Mouse (Mus musculus): ENCODE measurements around the gene Tm4sf5. TPM values are rescaled to one million over a fixed set of nuclear protein-coding genes. Genes with fewer than 3 reads are reported as not detected.
A peak's percentile ranks its signal among the peaks of the same experiment; 100 is the strongest.

Tm4sf5 gene
- polyA plus RNA-seq, 1 experiment = not detected

- TF ChIP-seq CTCF (IDR thresholded peaks at IDR 0.05; ENCODE audit: insufficient read depth, low read depth, low read length) (no peak), POLR2A (IDR thresholded peaks at IDR 0.05; ENCODE audit: insufficient read depth, low read depth, low read length) (no peak)
- Histone ChIP-seq H3K4me1 (ENCODE audit: control insufficient read depth, insufficient read depth, low read length) (no peaks in the 10 kb centered on the region), H3K27ac (ENCODE audit: insufficient read depth, low read depth, low read length) (no peak overlapping the region), H3K4me3 (ENCODE audit: insufficient read depth, low read depth, low read length) (no peak overlapping the region)
- 85% methylated on average over 3 of the region's 3 CpGs for WGBS
Measured at GRCm38 (mm10) chr11:70502018-70502417, 3.0 kb upstream of the Tm4sf5 start.

- TF ChIP-seq CTCF (IDR thresholded peaks at IDR 0.05; ENCODE audit: insufficient read depth, low read depth, low read length) (no peak), POLR2A (IDR thresholded peaks at IDR 0.05; ENCODE audit: insufficient read depth, low read depth, low read length) (no peak)
- H3K4me3 ChIP-seq (ENCODE audit: insufficient read depth, low read depth, low read length) = no peak overlapping the region
- WGBS = 23% methylated on average over 4 of the region's 4 CpGs
- peaks cover 6% of the 10 kb centered on the region for H3K4me1 ChIP-seq (ENCODE audit: control insufficient read depth, insufficient read depth, low read length)
- no peak overlapping the region for H3K27ac ChIP-seq (ENCODE audit: insufficient read depth, low read depth, low read length)
Measured at GRCm38 (mm10) chr11:70506385-70506784, 1.3 kb downstream of the Tm4sf5 start.

GRCm38 (mm10) chr11:70506962-70507515 is 2.0 kb downstream of the Tm4sf5 start:
- H3K4me3 ChIP-seq (ENCODE audit: insufficient read depth, low read depth, low read length) = no peak overlapping the region
- TF ChIP-seq CTCF (IDR thresholded peaks at IDR 0.05; ENCODE audit: insufficient read depth, low read depth, low read length) = no peak
- no peak for TF ChIP-seq POLR2A (IDR thresholded peaks at IDR 0.05; ENCODE audit: insufficient read depth, low read depth, low read length)
- WGBS = 79% methylated on average over 7 of the region's 7 CpGs

GRCm38 (mm10) chr11:70509753-70510564 is 4.9 kb downstream of the Tm4sf5 start:
- peaks cover 8% of the 10 kb centered on the region for H3K4me1 ChIP-seq (ENCODE audit: control insufficient read depth, insufficient read depth, low read length)
- TF ChIP-seq POLR2A (IDR thresholded peaks at IDR 0.05; ENCODE audit: insufficient read depth, low read depth, low read length) (no peak), CTCF (IDR thresholded peaks at IDR 0.05; ENCODE audit: insufficient read depth, low read depth, low read length) (peak; percentile 65)
- H3K4me3 ChIP-seq (ENCODE audit: insufficient read depth, low read depth, low read length) = peak overlapping the region; percentile 27
- 9% methylated on average over 19 of the region's 19 CpGs for WGBS
- H3K27ac ChIP-seq (ENCODE audit: insufficient read depth, low read depth, low read length) = no peak overlapping the region

More at GRCm38 (mm10) chr11:70506962-70507515, 2.0 kb downstream of the Tm4sf5 start:
- peaks cover 6% of the 10 kb centered on the region for H3K4me1 ChIP-seq (ENCODE audit: control insufficient read depth, insufficient read depth, low read length)
- no peak overlapping the region for H3K27ac ChIP-seq (ENCODE audit: insufficient read depth, low read depth, low read length)

- Histone ChIP-seq H3K27ac (ENCODE audit: insufficient read depth, low read depth, low read length) (no peak overlapping the region), H3K4me1 (ENCODE audit: control insufficient read depth, insufficient read depth, low read length) (peaks cover 8% of the 10 kb centered on the region), H3K4me3 (ENCODE audit: insufficient read depth, low read depth, low read length) (no peak overlapping the region)
- WGBS = 57% methylated on average over 2 of the region's 2 CpGs
- TF ChIP-seq POLR2A (IDR thresholded peaks at IDR 0.05; ENCODE audit: insufficient read depth, low read depth, low read length) = no peak
Measured at GRCm38 (mm10) chr11:70511242-70511641, 6.2 kb downstream of the Tm4sf5 start.

GRCm38 (mm10) chr11:70511825-70512224 is 6.8 kb downstream of the Tm4sf5 start:
- TF ChIP-seq CTCF (IDR thresholded peaks at IDR 0.05; ENCODE audit: insufficient read depth, low read depth, low read length) (no peak), POLR2A (IDR thresholded peaks at IDR 0.05; ENCODE audit: insufficient read depth, low read depth, low read length) (no peak)
- no peak overlapping the region for H3K4me3 ChIP-seq (ENCODE audit: insufficient read depth, low read depth, low read length)

GRCm38 (mm10) chr11:70512709-70513342 is 7.8 kb downstream of the Tm4sf5 start:
- no peak overlapping the region for H3K4me3 ChIP-seq (ENCODE audit: insufficient read depth, low read depth, low read length)
- 68% methylated on average over 7 of the region's 7 CpGs for WGBS
- TF ChIP-seq CTCF (IDR thresholded peaks at IDR 0.05; ENCODE audit: insufficient read depth, low read depth, low read length) (no peak), POLR2A (IDR thresholded peaks at IDR 0.05; ENCODE audit: insufficient read depth, low read depth, low read length) (no peak)
- peaks cover 8% of the 10 kb centered on the region for H3K4me1 ChIP-seq (ENCODE audit: control insufficient read depth, insufficient read depth, low read length)
- H3K27ac ChIP-seq (ENCODE audit: insufficient read depth, low read depth, low read length) = no peak overlapping the region

More at GRCm38 (mm10) chr11:70511825-70512224, 6.8 kb downstream of the Tm4sf5 start:
- WGBS = 88% methylated on average over 7 of the region's 7 CpGs
- peaks cover 8% of the 10 kb centered on the region for H3K4me1 ChIP-seq (ENCODE audit: control insufficient read depth, insufficient read depth, low read length)
- no peak overlapping the region for H3K27ac ChIP-seq (ENCODE audit: insufficient read depth, low read depth, low read length)

GRCm38 (mm10) chr11:70513520-70513919 is 8.5 kb downstream of the Tm4sf5 start:
- 54% methylated on average over 11 of the region's 11 CpGs for WGBS
- no peak overlapping the region for H3K4me3 ChIP-seq (ENCODE audit: insufficient read depth, low read depth, low read length)
- H3K27ac ChIP-seq (ENCODE audit: insufficient read depth, low read depth, low read length) = no peak overlapping the region
- TF ChIP-seq POLR2A (IDR thresholded peaks at IDR 0.05; ENCODE audit: insufficient read depth, low read depth, low read length) (no peak), CTCF (IDR thresholded peaks at IDR 0.05; ENCODE audit: insufficient read depth, low read depth, low read length) (no peak)
- H3K4me1 ChIP-seq (ENCODE audit: control insufficient read depth, insufficient read depth, low read length) = peaks cover 8% of the 10 kb centered on the region

- H3K4me1 ChIP-seq (ENCODE audit: control insufficient read depth, insufficient read depth, low read length) = peaks cover 8% of the 10 kb centered on the region
- WGBS = 89% methylated on average over 7 of the region's 7 CpGs
- TF ChIP-seq CTCF (IDR thresholded peaks at IDR 0.05; ENCODE audit: insufficient read depth, low read depth, low read length) = no peak
- TF ChIP-seq POLR2A (IDR thresholded peaks at IDR 0.05; ENCODE audit: insufficient read depth, low read depth, low read length) = no peak
Measured at GRCm38 (mm10) chr11:70514288-70514687, 9.2 kb downstream of the Tm4sf5 start, which contains the start of gene Vmo1. TSS of gene Vmo1 (minus strand) at chr11:70514616.

More at GRCm38 (mm10) chr11:70514288-70514687, 9.2 kb downstream of the Tm4sf5 start, which contains the start of gene Vmo1:
- Histone ChIP-seq H3K4me3 (ENCODE audit: insufficient read depth, low read depth, low read length) (no peak within 1 kb of the TSS), H3K27ac (ENCODE audit: insufficient read depth, low read depth, low read length) (no peak within 1 kb of the TSS)

All from olfactory bulb, adult 2 months (tissue).